Mouse (Mus musculus): Measurements from ENCODE around the gene Edrf1. TPM values are rescaled to one million over a fixed set of nuclear protein-coding genes. Genes with fewer than 3 reads are reported as not detected.
"Not testable (repeated sequence)": the region's sequence is repeated elsewhere in the genome, so short reads cannot be mapped to it uniquely, and the experiment has no call there.

The Edrf1 gene
- total RNA-seq, 2 experiments from 2014 or later = 21.3 to 25.8 TPM

- DNase-seq (ENCODE audit: low spot score in 2 of 2) = no peak
These were observed 1.5 kb downstream of the Edrf1 start for GRCm38 (mm10) chr7:133638821-133639220.

GRCm38 (mm10) chr7:133645716-133646115 is 8.4 kb downstream of the Edrf1 start:
- no peak for DNase-seq (ENCODE audit: low spot score in 2 of 2)

- no peak for DNase-seq (ENCODE audit: low spot score in 2 of 2)
These were observed 25.1 kb downstream of the Edrf1 start for GRCm38 (mm10) chr7:133662467-133662866.

GRCm38 (mm10) chr7:133669071-133669470 is 31.7 kb downstream of the Edrf1 start:
- DNase-seq (ENCODE audit: low spot score in 2 of 2) = no peak

GRCm38 (mm10) chr7:133669946-133670345 is 32.6 kb downstream of the Edrf1 start:
- DNase-seq (ENCODE audit: low spot score in 2 of 2) = no peak

- no peak for DNase-seq (ENCODE audit: low spot score in 2 of 2)
These were observed 33.5 kb downstream of the Edrf1 start for GRCm38 (mm10) chr7:133670846-133671245.

GRCm38 (mm10) chr7:133676002-133676401 is 38.7 kb downstream of the Edrf1 start:
- no peak for DNase-seq (ENCODE audit: low spot score in 2 of 2)

GRCm38 (mm10) chr7:133678716-133679115 is 41.4 kb downstream of the Edrf1 start:
- DNase-seq (ENCODE audit: low spot score in 2 of 2) = no peak

GRCm38 (mm10) chr7:133679439-133679838 is 42.1 kb downstream of the Edrf1 start:
- no peak for DNase-seq (ENCODE audit: low spot score in 2 of 2)

GRCm38 (mm10) chr7:133679961-133680360 is 42.6 kb downstream of the Edrf1 start, which contains the start of gene Mmp21:
TSS of gene Mmp21 (minus strand) at chr7:133680061.
- no peak for DNase-seq (ENCODE audit: low spot score in 2 of 2)

- no peak for DNase-seq (ENCODE audit: low spot score in 2 of 2)
These were observed 46.3 kb downstream of the Edrf1 start for GRCm38 (mm10) chr7:133683626-133684025.

GRCm38 (mm10) chr7:133684110-133684509 is 46.8 kb downstream of the Edrf1 start:
- DNase-seq (ENCODE audit: low spot score in 2 of 2) = no peak

- DNase-seq (ENCODE audit: low spot score in 2 of 2) = no peak
These were observed 47.4 kb downstream of the Edrf1 start for GRCm38 (mm10) chr7:133684701-133685100.

GRCm38 (mm10) chr7:133685644-133686043 is 48.3 kb downstream of the Edrf1 start:
- not testable (repeated sequence) for DNase-seq (ENCODE audit: low spot score in 2 of 2)

GRCm38 (mm10) chr7:133698021-133698709 is 60.8 kb downstream of the Edrf1 start:
- no peak for DNase-seq (ENCODE audit: low spot score in 2 of 2)

GRCm38 (mm10) chr7:133699885-133700284 is 62.5 kb downstream of the Edrf1 start:
- no peak for DNase-seq (ENCODE audit: low spot score in 2 of 2)

GRCm38 (mm10) chr7:133701366-133701765 is 64.0 kb downstream of the Edrf1 start:
- DNase-seq (ENCODE audit: low spot score in 2 of 2) = no peak

GRCm38 (mm10) chr7:133702333-133702732 is 65.0 kb downstream of the Edrf1 start:
- DNase-seq (ENCODE audit: low spot score in 2 of 2) = no peak

- no peak for DNase-seq (ENCODE audit: low spot score in 2 of 2)
These were observed 66.6 kb downstream of the Edrf1 start for GRCm38 (mm10) chr7:133703906-133704305.

- DNase-seq (ENCODE audit: low spot score in 2 of 2) = no peak
These were observed 70.0 kb downstream of the Edrf1 start for GRCm38 (mm10) chr7:133707301-133707700.

GRCm38 (mm10) chr7:133715387-133715786 is 78.0 kb downstream of the Edrf1 start:
- no peak for DNase-seq (ENCODE audit: low spot score in 2 of 2)

- DNase-seq (ENCODE audit: low spot score in 2 of 2) = no peak
These were observed 81.2 kb downstream of the Edrf1 start for GRCm38 (mm10) chr7:133718580-133718979.

- no peak for DNase-seq (ENCODE audit: low spot score in 2 of 2)
These were observed 83.3 kb downstream of the Edrf1 start for GRCm38 (mm10) chr7:133720616-133721015.

All from adrenal gland, postnatal 4 days (tissue).